Comparison of ENCODE assay signal across 7 mouse cellular contexts in the genomic region with DNA sequence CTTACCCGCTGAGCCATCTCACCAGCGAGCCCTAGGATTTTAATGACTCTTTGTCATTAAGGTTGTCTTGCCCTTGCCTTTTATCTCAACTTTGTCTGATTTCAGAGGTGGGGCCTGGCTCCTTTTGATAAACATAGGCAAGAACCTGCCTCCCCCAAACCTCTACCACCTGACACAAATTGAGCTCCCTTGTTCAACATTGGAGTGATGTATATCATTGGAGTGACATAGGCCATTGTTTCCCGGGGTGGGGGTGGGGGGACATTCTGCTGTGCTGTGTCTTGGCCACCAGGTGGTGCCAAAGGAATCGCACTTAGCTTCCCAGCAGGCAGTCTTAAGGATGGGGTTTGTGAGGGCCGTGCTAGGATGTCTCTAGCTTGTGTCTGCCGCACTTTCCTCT. TPM values are rescaled to one million over a fixed set of nuclear protein-coding genes. Genes with fewer than 3 reads are reported as not detected.
A peak's percentile ranks its signal among the peaks of the same experiment; 100 is the strongest.
DNase-seq lines count a peak whose midpoint lies in the region; ATAC-seq and TF ChIP-seq lines count a peak whose summit lies in the region.

No protein-coding gene starts in this region.

- H3K36me3 ChIP-seq in hindbrain, embryonic 10.5 days = no peaks in the 10 kb centered on the region
- no peaks in the 10 kb centered on the region for H3K36me3 ChIP-seq in lung, embryonic 15.5 days

- DNase-seq in lung, adult 2 months = peak; percentile 33
- no peak for DNase-seq in lung, postnatal 25 days (ENCODE audit: low spot score)
- DNase-seq in Muller cell, postnatal 12 days (ENCODE audit: inconsistent ontology term) = peak; percentile 45
- peak; percentile 59 for DNase-seq in hindbrain, embryonic 10.5 days (ENCODE audit: low spot score)
- DNase-seq in right cerebral cortex, postnatal 4 days = peak; percentile 39

- no peak for TF ChIP-seq POLR2A in lung, adult 2 months (IDR thresholded peaks at IDR 0.05; ENCODE audit: borderline replicate concordance, extremely low read depth, low read depth, low read length)

- peak; percentile 93 for TF ChIP-seq CTCF in lung, adult 2 months (IDR thresholded peaks at IDR 0.05; ENCODE audit: insufficient read depth, low read length)

- no peak overlapping the region for H3K4me2 ChIP-seq in lung, embryonic 15.5 days

- ATAC-seq in common myeloid progenitor, adult 5-6 weeks (replicated peaks; ENCODE audit: low read depth, poor library complexity, severe bottlenecking) = peak; percentile 91
- ATAC-seq in lung, embryonic 15.5 days (ENCODE audit: borderline replicate concordance, extremely low read depth, low FRiP score, low TSS enrichment) = peak; percentile 62

- WGBS in lung, adult 2 months = 27% methylated on average over 6 of the region's 6 CpGs
- 39% methylated on average over 6 of the region's 6 CpGs for WGBS in hindbrain, embryonic 10.5 days
- 26% methylated on average over 6 of the region's 6 CpGs for WGBS in lung, embryonic 15.5 days

- no peak overlapping the region for H3K27ac ChIP-seq in hindbrain, embryonic 10.5 days
- no peak overlapping the region for H3K27ac ChIP-seq in lung, embryonic 15.5 days

- H3K4me1 ChIP-seq in lung, adult 2 months (ENCODE audit: control insufficient read depth, insufficient read depth, low read length) = no peaks in the 10 kb centered on the region
- no peaks in the 10 kb centered on the region for H3K4me1 ChIP-seq in hindbrain, embryonic 10.5 days (replicated peaks)
- no peaks in the 10 kb centered on the region for H3K4me1 ChIP-seq in lung, embryonic 15.5 days

- H3K9ac ChIP-seq in lung, embryonic 15.5 days = no peak overlapping the region

- no peak overlapping the region for H3K4me3 ChIP-seq in lung, adult 2 months (replicated peaks; ENCODE audit: extremely low read depth, low read depth, low read length)
- no peak overlapping the region for H3K4me3 ChIP-seq in hindbrain, embryonic 10.5 days
- no peak overlapping the region for H3K4me3 ChIP-seq in lung, embryonic 15.5 days

- no peaks in the 10 kb centered on the region for H3K27me3 ChIP-seq in hindbrain, embryonic 10.5 days (ENCODE audit: insufficient read depth, poor library complexity, severe bottlenecking)
- H3K27me3 ChIP-seq in lung, embryonic 15.5 days = no peaks in the 10 kb centered on the region

- H3K9me3 ChIP-seq in hindbrain, embryonic 10.5 days = no peaks in the 10 kb centered on the region
- no peaks in the 10 kb centered on the region for H3K9me3 ChIP-seq in lung, embryonic 15.5 days

RNA-seq across cellular contexts. Expression of gene Wdr1, which starts 17.7 kb away (rescaled TPM):
- 135 and 165 TPM in 2 replicates for polyA plus RNA-seq in lung, adult 2 months (2012; rRNA removed)
- 158 and 166 TPM in 2 replicates for total RNA-seq in common myeloid progenitor, adult 5-6 weeks (2017)
- polyA plus RNA-seq in hindbrain, embryonic 10.5 days (2016; fragmentation: Nextera tagmentation; extraction: Ambion mirVana) = 168 and 171 TPM in 2 replicates
- polyA plus RNA-seq in lung, embryonic 15.5 days (2015; fragmentation: Nextera tagmentation; extraction: Ambion mirVana) = 210 and 213 TPM in 2 replicates
